Mouse (Mus musculus): Measurements from ENCODE around the gene Dusp8.
A peak's percentile ranks its signal among the peaks of the same experiment; 100 is the strongest.

The Dusp8 gene

GRCm38 (mm10) chr7:142045344-142045743 is 50.3 kb downstream of the Dusp8 start:
- no peak for DNase-seq

DNA sequence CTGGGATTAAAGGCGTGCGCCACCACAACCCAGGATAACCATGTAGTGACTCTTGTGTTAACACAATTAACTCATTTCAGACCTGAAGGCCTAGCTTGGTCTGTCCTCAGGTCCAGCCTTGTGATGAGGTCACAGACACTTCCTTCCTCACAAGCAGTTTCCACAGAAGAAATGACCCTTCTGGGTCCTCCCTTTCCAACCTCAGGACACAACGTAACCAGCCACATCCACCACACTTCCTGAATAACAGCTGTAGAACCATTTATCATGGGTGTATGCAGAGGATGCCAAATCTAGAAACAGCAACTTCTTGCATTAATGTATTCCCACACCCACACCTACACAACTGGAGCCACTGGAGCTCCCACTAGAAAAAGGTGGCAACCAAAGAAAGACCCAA is 54.9 kb downstream of the Dusp8 start:
- no peak for DNase-seq

- peak; percentile 69 for DNase-seq
These were observed 58.0 kb downstream of the Dusp8 start for GRCm38 (mm10) chr7:142037553-142038170.

- DNase-seq, result no peak
These were observed 60.4 kb downstream of the Dusp8 start for GRCm38 (mm10) chr7:142035048-142035811.

GRCm38 (mm10) chr7:142034198-142034597 is 61.4 kb downstream of the Dusp8 start:
- DNase-seq, result no peak

DNA sequence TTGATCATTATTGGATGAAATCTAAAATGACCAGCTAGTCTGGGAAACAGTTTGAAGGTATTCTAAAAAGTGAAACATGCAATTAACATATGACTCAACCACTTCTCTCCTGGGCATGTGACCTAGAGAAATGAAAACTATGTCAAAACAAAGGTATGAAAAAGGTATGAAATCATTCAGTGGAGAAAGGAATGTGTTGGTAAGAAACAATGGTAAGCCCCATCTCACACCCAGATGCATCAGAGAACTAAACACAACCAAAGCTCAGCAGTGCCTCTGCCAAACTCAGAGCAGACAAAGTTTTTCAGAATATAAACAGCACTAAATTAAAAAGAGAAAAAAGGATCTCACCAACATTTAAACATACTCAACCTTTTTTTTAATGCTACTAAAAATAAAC is 65.6 kb downstream of the Dusp8 start:
- no peak for DNase-seq
